Mouse (Mus musculus) stomach, postnatal 0 days (tissue): ENCODE results near the gene Aurkb. TPM values are rescaled to one million over a fixed set of nuclear protein-coding genes. Genes with fewer than 3 reads are reported as not detected.

Source experiments
- ATAC-seq: fragments of 200-750 bp; cut with Nextera tagmentation; 2 replicates; pipeline ENCODE4 v1.8.0; 2017; ENCODE audit not compliant: low FRiP score, low TSS enrichment
- DNase-seq: peaks from one replicate; pipeline ENCODE4 v3.0.0-alpha.2; 2016; ENCODE audit warnings: low spot score
- H3K27ac ChIP-seq: fragments of 300-500 bp; sonication (generic); replicated peaks from 2 replicates; pipeline ENCODE4 v1.5.1; 2014; ENCODE audit warnings: mild to moderate bottlenecking, control low read depth
- H3K27me3 ChIP-seq: fragments of 300-500 bp; sonication (generic); 2 replicates; pipeline ENCODE4 v1.6.1; 2014; ENCODE audit warnings: low read length; ENCODE audit not compliant: control insufficient read depth, insufficient read depth
- H3K36me3 ChIP-seq: fragments of 300-500 bp; sonication (generic); 2 replicates; pipeline ENCODE4 v1.6.1; 2014; ENCODE audit warnings: low read length, mixed read lengths; ENCODE audit not compliant: control insufficient read depth, insufficient read depth
- H3K4me1 ChIP-seq: fragments of 300-500 bp; sonication (generic); replicated peaks from 2 replicates; pipeline ENCODE4 v1.6.1; 2014; ENCODE audit warnings: antibody characterized with exemption; ENCODE audit not compliant: control insufficient read depth, insufficient read depth
- H3K4me2 ChIP-seq: fragments of 300-500 bp; sonication (generic); replicated peaks from 2 replicates; pipeline ENCODE4 v1.6.1; 2014; ENCODE audit warnings: low read depth, mild to moderate bottlenecking, control low read depth, moderate library complexity
- H3K4me3 ChIP-seq: fragments of 300-500 bp; sonication (generic); 2 replicates; pipeline ENCODE4 v1.5.1; 2014; ENCODE audit warnings: low read depth, low read length, control low read depth
- H3K9ac ChIP-seq: fragments of 300-500 bp; sonication (generic); 2 replicates; pipeline ENCODE4 v1.6.1; 2014; ENCODE audit warnings: mild to moderate bottlenecking, low read length, control low read depth, mixed read lengths
- H3K9me3 ChIP-seq: fragments of 300-500 bp; sonication (generic); 2 replicates; pipeline ENCODE4 v1.6.1; 2016; ENCODE audit warnings: low read length; ENCODE audit not compliant: control insufficient read depth
- CTCF ChIP-seq: IDR thresholded peaks from 2 replicates; pipeline ENCODE4 v1.5.1; 2016; ENCODE audit warnings: antibody characterized with exemption, low read depth, mild to moderate bottlenecking, moderate library complexity
- EP300 ChIP-seq: optimal IDR thresholded peaks from 2 replicates; pipeline ENCODE3; 2016; ENCODE audit warnings: antibody characterized with exemption
- WGBS: fragments of 180-500 bp; shearing (Covaris S2); extraction: QIAGEN DNeasy Blood & Tissue Kit; methylation state at CpG from one replicate; pipeline ENCODE4 v1.1.7; 2014; 5-methylcytosine and 5-hydroxymethylcytosine counted together
- polyA plus RNA-seq: library from polyadenylated mRNA; unstranded; fragments of >200 nt; fragmentation: Nextera tagmentation; extraction: Ambion mirVana; gene quantifications from 2 replicates; pipeline ENCODE4 v1.2.1, GENCODE M21; 2015

Aurkb gene
- polyA plus RNA-seq, 1 experiment from 2014 or later = 34.0 TPM

- Histone ChIP-seq H3K9me3 (no peaks in the 10 kb centered on the region), H3K4me3 (peak overlapping the region; percentile 69), H3K4me2 (peak overlapping the region; percentile 65), H3K9ac (peak overlapping the region; percentile 61), H3K27ac (peak overlapping the region; percentile 87), H3K4me1 (peaks cover 4% of the 10 kb centered on the region; the same call in 1 of the 2 replicates), H3K27me3 (no peaks in the 10 kb centered on the region), H3K36me3 (no peaks in the 10 kb centered on the region)
- ATAC-seq = peak; percentile 43
- peak; percentile 89 for DNase-seq
- 1% methylated on average over 29 of the region's 31 CpGs for WGBS
- TF ChIP-seq EP300 (no peak), CTCF (no peak)
Observed at GRCm38 (mm10) chr11:69063413-69064201, 18.2 kb downstream of the Aurkb start.

DNA sequence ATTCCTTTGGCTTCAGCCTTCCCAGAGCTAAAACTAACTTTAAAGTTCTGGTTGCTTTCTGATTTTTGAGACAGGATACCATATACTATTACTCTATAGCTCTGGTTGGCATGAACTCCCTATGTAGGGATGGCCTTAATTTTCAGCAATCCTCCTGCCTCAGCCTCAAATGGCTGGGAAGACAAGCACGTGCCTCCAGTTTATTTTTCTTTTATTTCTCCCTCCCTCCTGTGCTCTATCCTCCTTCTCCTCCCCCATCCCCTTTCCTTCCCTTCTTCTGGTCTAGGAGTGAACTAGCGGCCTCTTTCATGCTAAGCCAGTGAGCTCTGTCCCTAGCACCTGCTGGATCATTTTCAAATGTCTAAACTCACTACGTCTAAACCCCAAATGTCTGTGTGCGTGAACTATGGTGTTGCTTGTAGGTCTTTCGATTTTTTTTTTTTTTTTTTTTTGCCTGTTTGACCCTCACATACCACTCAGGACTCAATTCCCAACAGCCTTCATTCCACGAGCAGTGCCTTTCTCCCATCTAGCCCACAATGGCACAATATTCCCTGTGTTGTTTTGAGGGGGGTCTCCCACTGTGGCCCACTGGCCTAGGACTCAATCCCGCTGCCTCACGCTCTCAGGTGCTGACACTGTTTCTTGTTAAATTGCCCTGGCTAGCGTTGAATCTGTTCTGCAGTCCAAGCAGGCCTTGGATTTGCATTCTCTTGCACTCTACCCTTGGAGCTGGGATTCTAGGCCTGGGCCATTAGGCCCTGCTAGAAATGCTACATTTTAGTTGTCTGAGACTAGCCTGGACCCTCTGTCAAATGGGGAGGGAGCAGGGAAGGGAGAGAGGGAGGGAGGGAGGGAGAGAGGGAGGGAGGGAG is 19.0 kb downstream of the Aurkb start:
- H3K9ac ChIP-seq = peak overlapping the region; percentile 61
- 61% methylated on average over 9 of the region's 9 CpGs for WGBS
- no peak for TF ChIP-seq EP300
- no peak for TF ChIP-seq CTCF

DNA sequence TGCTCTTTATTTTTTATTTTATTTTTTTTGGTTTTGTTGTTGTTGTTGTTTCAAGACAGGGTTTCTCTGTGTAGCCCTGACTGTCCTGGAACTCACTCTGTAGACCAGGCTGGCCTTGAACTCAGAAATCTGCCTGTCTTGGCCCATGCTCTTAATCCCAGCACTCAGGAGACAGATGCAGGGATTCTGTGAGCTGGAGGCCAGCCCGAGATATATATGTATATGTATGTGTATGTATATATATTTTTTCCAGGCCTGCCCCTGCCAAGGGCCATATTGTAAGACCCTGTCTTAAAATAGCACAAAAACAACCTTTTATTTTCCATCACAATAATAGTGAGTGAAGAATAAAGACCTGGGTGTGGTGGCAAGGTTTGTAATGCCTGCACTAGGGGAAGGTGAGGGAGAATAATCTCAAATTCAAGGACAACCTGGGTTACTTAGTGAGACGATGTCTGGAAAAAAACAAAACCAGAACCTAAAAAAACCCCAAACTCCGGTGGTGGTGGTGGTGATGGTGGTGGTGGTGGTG is 20.0 kb downstream of the Aurkb start:
- 67% methylated on average over 3 of the region's 3 CpGs for WGBS
- TF ChIP-seq CTCF (no peak), EP300 (no peak)

More for the DNA sequence above, 19.0 kb downstream of the Aurkb start:
- no peak for ATAC-seq
- H3K27me3 ChIP-seq = no peaks in the 10 kb centered on the region
- no peaks in the 10 kb centered on the region for H3K36me3 ChIP-seq
- H3K9me3 ChIP-seq = no peaks in the 10 kb centered on the region
- no peak for DNase-seq
- peak overlapping the region; percentile 70; the same call in 1 of the 2 replicates for H3K27ac ChIP-seq
- peaks cover 4% of the 10 kb centered on the region; the same call in 1 of the 2 replicates for H3K4me1 ChIP-seq
- peak overlapping the region; percentile 65 for H3K4me2 ChIP-seq
- peak overlapping the region; percentile 69 for H3K4me3 ChIP-seq

DNA sequence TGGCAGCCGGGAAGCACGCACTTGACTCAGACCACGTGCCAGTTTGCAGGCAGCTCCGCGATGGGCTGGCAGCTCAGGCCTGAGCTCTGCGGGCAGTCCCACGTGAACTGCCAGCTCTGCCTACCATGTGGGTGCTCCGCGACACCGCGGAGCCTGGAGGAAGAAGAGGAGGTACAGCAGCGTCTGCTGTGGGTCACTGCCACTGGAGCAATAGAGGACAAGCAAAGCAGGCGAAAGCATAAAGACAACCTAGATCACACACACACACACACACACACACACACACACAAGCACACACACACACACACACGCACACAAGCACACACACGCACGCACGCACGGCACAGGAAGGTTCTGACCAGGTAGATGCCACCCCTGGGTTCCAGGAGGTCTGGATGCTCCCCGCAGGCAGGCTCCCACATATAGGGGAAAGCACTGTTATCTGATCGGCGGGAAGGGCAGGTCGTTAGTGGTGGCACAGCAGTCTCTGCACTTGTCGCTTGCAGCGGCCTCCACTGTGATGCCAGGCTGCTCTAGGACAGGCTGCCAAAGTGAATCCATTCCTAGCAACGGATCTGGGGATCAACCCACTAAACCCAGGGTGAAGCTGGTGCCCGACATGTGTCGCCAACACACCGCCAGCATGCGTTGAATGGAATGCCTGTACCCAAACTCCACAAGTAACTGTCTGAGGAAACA is 20.9 kb downstream of the Aurkb start:
- H3K27me3 ChIP-seq = no peaks in the 10 kb centered on the region
- ATAC-seq = no peak
- peak overlapping the region; percentile 51 for H3K9ac ChIP-seq
- H3K36me3 ChIP-seq = no peaks in the 10 kb centered on the region
- H3K4me1 ChIP-seq = peaks cover 2% of the 10 kb centered on the region; the same call in 1 of the 2 replicates
- H3K9me3 ChIP-seq = no peaks in the 10 kb centered on the region
- WGBS = 6% methylated on average over 29 of the region's 29 CpGs
- peak overlapping the region; percentile 20 for H3K4me3 ChIP-seq
- no peak for DNase-seq
- TF ChIP-seq EP300 (no peak), CTCF (no peak)
- H3K4me2 ChIP-seq = peak overlapping the region; percentile 55
- H3K27ac ChIP-seq = 0 out of 2 replicates have a peak overlapping the region, but pooled peaks have one; percentile 35

More for the DNA sequence above, 20.0 kb downstream of the Aurkb start:
- H3K4me2 ChIP-seq = no peak overlapping the region
- no peaks in the 10 kb centered on the region for H3K9me3 ChIP-seq
- H3K4me3 ChIP-seq = no peak overlapping the region
- peaks cover 4% of the 10 kb centered on the region; the same call in 1 of the 2 replicates for H3K4me1 ChIP-seq
- ATAC-seq (no peak), DNase-seq (no peak)
- no peaks in the 10 kb centered on the region for H3K27me3 ChIP-seq
- no peak overlapping the region for H3K9ac ChIP-seq
- H3K27ac ChIP-seq = no peak overlapping the region
- no peaks in the 10 kb centered on the region for H3K36me3 ChIP-seq

DNA sequence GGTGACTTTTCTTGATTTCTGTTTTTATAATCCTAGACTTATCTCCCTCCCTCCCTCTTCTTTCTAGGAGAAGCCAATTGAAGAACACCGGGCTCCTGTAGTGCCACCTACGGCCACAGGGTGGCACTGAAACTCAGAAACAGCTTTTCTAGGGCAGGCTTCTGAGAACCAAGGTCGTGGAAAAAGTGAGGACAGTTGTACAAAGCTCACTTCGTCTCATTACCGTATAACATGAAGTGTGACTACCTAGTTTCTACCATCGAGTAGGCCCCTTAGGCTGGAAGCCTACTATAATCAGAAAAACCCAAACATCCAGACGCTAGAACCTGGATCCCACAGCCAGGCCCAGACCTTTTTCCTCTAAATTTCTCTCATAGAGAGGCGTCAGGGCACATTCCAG is 21.5 kb downstream of the Aurkb start:
- Histone ChIP-seq H3K9ac (no peak overlapping the region), H3K27me3 (no peaks in the 10 kb centered on the region)

More for the DNA sequence above, 21.5 kb downstream of the Aurkb start:
- Histone ChIP-seq H3K36me3 (no peaks in the 10 kb centered on the region), H3K27ac (peak overlapping the region; percentile 58), H3K4me1 (peaks cover 2% of the 10 kb centered on the region; the same call in 1 of the 2 replicates), H3K9me3 (no peaks in the 10 kb centered on the region), H3K4me2 (peak overlapping the region; percentile 55), H3K4me3 (peak overlapping the region; percentile 20; the same call in 1 of the 2 replicates)
- WGBS = 10% methylated on average over 8 of the region's 8 CpGs
- TF ChIP-seq EP300 (no peak), CTCF (peak; percentile 93)
- DNase-seq = peak; percentile 89
- no peak for ATAC-seq
